Mouse (Mus musculus): ENCODE measurements around the gene Edc3.

- TF ChIP-seq MAFK (IDR thresholded peaks at IDR 0.05; ENCODE audit: insufficient read depth, low read depth, low read length) (no peak), ZNF384 (IDR thresholded peaks at IDR 0.05; ENCODE audit: low read depth, low read length) (no peak), CHD2 (IDR thresholded peaks at IDR 0.05; ENCODE audit: low read depth, low read length) (no peak), HCFC1 (IDR thresholded peaks at IDR 0.05; ENCODE audit: borderline replicate concordance, insufficient read depth, low read length) (no peak)
Observed at GRCm38 (mm10) chr9:57767231-57767630, 58.9 kb downstream of the Edc3 start.

Measured in ES-E14 (cell line).